Mouse (Mus musculus): ENCODE data around the gene Scaf1. TPM values are rescaled to one million over a fixed set of nuclear protein-coding genes. Genes with fewer than 3 reads are reported as not detected.

The Scaf1 gene
- polyA plus RNA-seq, 1 experiment from 2014 or later = 40.2 TPM

DNA sequence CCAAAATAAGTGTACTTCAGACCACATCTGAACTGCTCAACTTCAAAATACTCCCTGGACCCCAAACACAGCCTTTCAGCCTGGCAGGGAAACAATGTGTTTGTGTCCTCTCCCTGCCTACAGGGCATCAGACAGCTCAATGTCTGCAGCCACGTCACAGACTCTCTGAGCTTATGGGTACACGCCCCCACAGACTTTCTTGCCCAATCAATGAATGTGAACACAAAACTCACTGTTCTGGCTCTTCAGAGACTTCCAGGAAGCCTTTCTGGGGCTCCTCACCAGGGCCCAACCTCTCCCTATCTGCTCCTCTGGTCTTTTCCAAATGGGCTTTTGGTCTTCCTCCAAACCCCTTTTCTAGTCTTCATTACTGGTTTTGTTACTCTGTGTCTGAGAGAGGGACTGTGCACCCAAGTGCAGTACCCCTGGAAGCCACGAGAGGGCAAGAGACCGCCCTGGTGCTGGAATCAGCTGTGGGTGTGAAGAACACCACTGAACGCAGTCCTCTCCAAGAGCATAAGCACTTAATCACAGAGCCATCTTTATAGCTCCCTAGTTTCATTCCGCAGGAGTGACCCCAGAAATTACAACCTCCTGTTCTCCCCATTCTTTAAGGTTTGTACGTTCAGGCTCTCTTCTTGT is 21.7 kb upstream of the Scaf1 start:
- no peak for ATAC-seq (ENCODE audit: insufficient number of reproducible peaks, insufficient read depth, low FRiP score, low TSS enrichment, low read depth)
- 73% methylated on average over 7 of the region's 7 CpGs for WGBS
- peaks cover 99% of the 10 kb centered on the region for H3K36me3 ChIP-seq

DNA sequence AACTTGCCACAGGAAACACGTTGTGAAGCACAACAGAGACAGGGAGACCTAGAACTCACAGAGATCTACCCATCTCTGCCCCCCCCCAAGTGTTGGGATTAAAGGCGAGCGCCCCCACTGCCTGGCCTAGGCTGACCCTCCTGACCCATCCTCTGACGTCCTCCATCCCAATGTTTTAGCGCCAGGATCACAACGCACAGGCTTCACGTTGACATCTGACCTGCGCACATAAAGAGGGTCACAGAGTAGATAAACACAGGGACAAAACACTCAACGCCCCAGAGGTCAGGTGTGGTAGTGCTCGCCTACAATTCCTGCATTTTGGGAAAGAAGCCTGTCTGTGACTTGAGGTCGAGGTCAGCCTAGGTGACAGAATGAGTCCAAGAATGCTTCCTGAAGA is 20.5 kb upstream of the Scaf1 start:
- WGBS = 86% methylated on average over 11 of the region's 11 CpGs
- no peak overlapping the region for H3K9ac ChIP-seq
- H3K4me1 ChIP-seq = no peaks in the 10 kb centered on the region
- H3K4me3 ChIP-seq = no peak overlapping the region
- peaks cover 99% of the 10 kb centered on the region for H3K36me3 ChIP-seq
- no peak for ATAC-seq (ENCODE audit: insufficient number of reproducible peaks, insufficient read depth, low FRiP score, low TSS enrichment, low read depth)
- H3K4me2 ChIP-seq = no peak overlapping the region
- H3K9me3 ChIP-seq = no peaks in the 10 kb centered on the region
- H3K27ac ChIP-seq = no peak overlapping the region
- H3K27me3 ChIP-seq = no peaks in the 10 kb centered on the region

More for the DNA sequence above, 21.7 kb upstream of the Scaf1 start:
- Histone ChIP-seq H3K4me3 (no peak overlapping the region), H3K27me3 (no peaks in the 10 kb centered on the region), H3K4me1 (no peaks in the 10 kb centered on the region), H3K4me2 (no peak overlapping the region), H3K9me3 (no peaks in the 10 kb centered on the region), H3K9ac (no peak overlapping the region), H3K27ac (no peak overlapping the region)

DNA sequence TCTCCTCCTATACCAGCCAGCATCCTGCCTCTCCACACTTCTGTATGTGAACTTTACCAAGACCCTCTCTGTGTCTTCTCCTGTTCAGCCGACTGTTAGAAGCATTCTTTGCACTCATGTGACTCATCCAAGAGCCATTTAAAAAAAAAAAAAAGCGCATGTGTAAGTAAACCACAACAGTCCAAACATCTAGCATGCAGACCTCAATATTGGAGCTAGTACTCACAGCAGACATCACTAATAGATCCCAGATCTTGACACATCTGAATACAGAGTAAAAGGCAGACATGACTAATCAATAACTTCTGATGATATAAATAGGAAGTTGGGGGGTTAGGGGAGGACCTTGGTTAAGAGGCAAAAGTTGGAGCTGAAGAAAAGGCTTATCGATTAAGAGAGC is 19.5 kb upstream of the Scaf1 start:
- H3K4me1 ChIP-seq = no peaks in the 10 kb centered on the region
- no peak overlapping the region for H3K4me3 ChIP-seq
- 75% methylated on average over 3 of the region's 3 CpGs for WGBS
- no peak overlapping the region for H3K4me2 ChIP-seq
- no peaks in the 10 kb centered on the region for H3K9me3 ChIP-seq
- H3K27ac ChIP-seq = no peak overlapping the region
- no peak overlapping the region for H3K9ac ChIP-seq
- peaks cover 99% of the 10 kb centered on the region for H3K36me3 ChIP-seq
- no peaks in the 10 kb centered on the region for H3K27me3 ChIP-seq
- ATAC-seq (ENCODE audit: insufficient number of reproducible peaks, insufficient read depth, low FRiP score, low TSS enrichment, low read depth) = no peak

DNA sequence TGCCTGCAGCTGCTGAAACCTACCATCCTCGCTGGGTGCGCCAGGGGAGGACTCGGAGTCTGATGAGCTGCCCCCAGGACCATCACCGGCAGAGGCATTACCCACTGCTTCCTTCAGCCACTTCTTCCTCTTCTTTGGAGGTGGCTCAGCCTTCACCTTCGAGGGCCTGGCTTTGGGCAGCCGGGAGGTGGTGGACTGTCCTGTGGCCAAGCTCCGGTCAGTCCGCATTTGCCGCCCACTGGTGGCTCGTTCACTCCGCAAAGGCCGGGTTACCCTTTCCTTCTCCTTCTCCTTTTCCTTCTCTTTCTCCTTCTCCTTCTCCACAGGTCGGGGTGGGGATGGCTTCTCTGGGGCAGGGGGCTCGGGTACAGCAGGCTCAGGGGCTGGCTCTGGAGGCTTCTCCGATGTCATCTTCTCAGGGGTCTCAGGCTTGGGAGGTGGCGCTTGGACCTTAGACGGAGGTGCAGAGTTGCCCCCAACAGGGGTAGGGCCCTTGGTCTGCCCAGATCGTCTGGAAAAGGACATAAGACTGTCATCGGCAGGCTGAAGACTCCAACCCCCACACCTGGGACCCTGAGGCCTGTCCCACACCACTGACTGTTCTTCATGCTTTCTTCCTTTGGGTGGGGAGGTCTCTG is 17.7 kb upstream of the Scaf1 start:
- no peak for ATAC-seq (ENCODE audit: insufficient number of reproducible peaks, insufficient read depth, low FRiP score, low TSS enrichment, low read depth)
- H3K9ac ChIP-seq = no peak overlapping the region
- H3K4me2 ChIP-seq = no peak overlapping the region
- no peaks in the 10 kb centered on the region for H3K9me3 ChIP-seq
- H3K27ac ChIP-seq = no peak overlapping the region
- no peak overlapping the region for H3K4me3 ChIP-seq
- H3K27me3 ChIP-seq = no peaks in the 10 kb centered on the region
- 92% methylated on average over 19 of the region's 19 CpGs for WGBS
- peaks cover 99% of the 10 kb centered on the region for H3K36me3 ChIP-seq
- no peaks in the 10 kb centered on the region for H3K4me1 ChIP-seq

DNA sequence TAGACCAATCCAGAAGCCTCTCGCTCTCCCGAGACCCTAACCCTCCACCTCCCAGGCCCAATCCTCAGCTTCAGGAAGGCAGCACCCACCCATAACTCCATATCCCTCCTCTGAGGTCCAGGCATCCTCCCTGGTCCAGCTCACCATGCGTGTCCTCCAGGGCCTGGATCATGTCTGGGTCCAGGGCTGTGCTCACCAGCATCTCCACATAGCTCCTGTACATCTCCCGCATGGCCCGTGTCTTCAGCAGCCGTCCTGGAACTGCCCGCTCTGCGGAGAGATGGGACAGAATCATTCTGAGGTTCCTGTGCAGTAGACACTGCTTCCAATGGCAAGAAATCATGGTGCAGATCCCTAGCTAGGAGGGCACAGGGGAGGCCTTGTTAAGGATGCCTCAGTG is 14.7 kb upstream of the Scaf1 start:
- Histone ChIP-seq H3K4me2 (no peak overlapping the region), H3K27ac (no peak overlapping the region), H3K9me3 (no peaks in the 10 kb centered on the region), H3K27me3 (no peaks in the 10 kb centered on the region), H3K36me3 (peaks cover 94% of the 10 kb centered on the region), H3K4me3 (no peak overlapping the region), H3K4me1 (no peaks in the 10 kb centered on the region; the same call in 1 of the 2 replicates), H3K9ac (no peak overlapping the region)
- WGBS = 96% methylated on average over 8 of the region's 8 CpGs
- ATAC-seq (ENCODE audit: insufficient number of reproducible peaks, insufficient read depth, low FRiP score, low TSS enrichment, low read depth) = no peak

DNA sequence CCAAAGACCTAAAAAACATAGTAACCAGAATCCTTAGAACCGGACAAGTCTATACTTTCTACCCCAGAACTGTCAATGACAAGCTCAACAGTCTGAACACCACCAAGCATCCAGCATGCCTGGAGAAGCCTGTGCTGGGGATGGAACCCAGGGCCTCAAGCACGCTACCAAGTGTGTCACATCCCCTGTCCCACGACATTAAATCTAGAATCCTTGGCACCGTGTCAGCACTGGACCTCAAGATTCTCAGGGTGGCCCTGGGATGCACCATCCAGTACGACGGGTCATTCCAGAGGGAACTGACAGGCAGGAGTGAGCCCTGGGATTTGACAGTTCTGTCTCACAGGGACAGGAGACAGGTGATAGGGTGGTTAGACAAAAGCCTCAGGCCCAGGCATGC is 13.8 kb upstream of the Scaf1 start:
- ATAC-seq (ENCODE audit: insufficient number of reproducible peaks, insufficient read depth, low FRiP score, low TSS enrichment, low read depth) = no peak
- Histone ChIP-seq H3K4me1 (peaks cover under 1% of the 10 kb centered on the region; the same call in 1 of the 2 replicates), H3K9me3 (no peaks in the 10 kb centered on the region), H3K27ac (no peak overlapping the region), H3K27me3 (no peaks in the 10 kb centered on the region), H3K36me3 (peaks cover 85% of the 10 kb centered on the region), H3K4me2 (no peak overlapping the region), H3K9ac (no peak overlapping the region), H3K4me3 (no peak overlapping the region)
- WGBS = 91% methylated on average over 6 of the region's 6 CpGs

DNA sequence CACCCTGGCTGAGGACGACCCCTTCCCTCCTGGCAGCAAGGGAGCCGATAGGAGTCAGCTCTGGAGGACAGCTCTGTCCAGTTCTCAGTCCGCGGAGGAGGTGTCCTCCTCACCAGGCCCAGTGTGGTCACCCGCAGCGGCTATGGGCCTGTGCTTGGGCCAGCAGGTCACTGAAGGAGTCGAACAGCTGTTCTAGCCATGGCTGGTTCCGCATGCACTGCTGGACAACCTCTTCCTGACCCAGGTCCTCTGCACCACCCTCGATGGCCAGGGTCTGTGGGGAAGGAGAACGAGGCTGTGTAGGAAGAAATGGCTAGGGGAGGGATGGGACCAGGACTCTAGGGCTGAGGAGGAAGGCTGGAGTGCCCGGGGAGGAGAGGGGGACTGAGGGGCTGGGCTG is 12.2 kb upstream of the Scaf1 start:
- peaks cover 69% of the 10 kb centered on the region for H3K36me3 ChIP-seq
- H3K4me2 ChIP-seq = no peak overlapping the region
- H3K27me3 ChIP-seq = no peaks in the 10 kb centered on the region
- 93% methylated on average over 11 of the region's 11 CpGs for WGBS
- no peak overlapping the region for H3K9ac ChIP-seq
- ATAC-seq (ENCODE audit: insufficient number of reproducible peaks, insufficient read depth, low FRiP score, low TSS enrichment, low read depth) = no peak
- peak overlapping the region; percentile 2; the same call in 1 of the 2 replicates for H3K4me3 ChIP-seq
- H3K9me3 ChIP-seq = no peaks in the 10 kb centered on the region
- H3K4me1 ChIP-seq = peaks cover 3% of the 10 kb centered on the region; the same call in 1 of the 2 replicates
- no peak overlapping the region for H3K27ac ChIP-seq

DNA sequence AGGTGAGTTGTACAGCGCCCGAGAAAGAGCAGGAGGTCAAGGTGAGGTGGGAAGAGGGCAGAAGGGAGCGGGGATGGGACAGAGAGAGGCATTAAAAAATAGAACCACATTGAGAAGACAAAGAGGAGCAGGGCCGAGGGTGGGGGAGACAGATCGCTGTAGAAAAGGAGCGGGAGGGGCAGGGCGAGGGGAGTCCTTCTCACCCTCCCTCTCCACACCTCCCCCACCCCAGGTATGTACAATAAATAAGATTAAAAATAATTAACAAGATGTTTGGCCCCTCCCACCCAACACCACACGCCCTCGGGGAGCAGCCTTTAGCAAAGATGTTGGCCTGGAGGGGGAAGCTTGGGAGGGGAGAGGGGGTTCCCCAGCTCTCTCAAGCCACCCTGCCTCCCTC is 11.6 kb upstream of the Scaf1 start:
- H3K9me3 ChIP-seq = no peaks in the 10 kb centered on the region
- WGBS = 89% methylated on average over 9 of the region's 9 CpGs
- no peak for ATAC-seq (ENCODE audit: insufficient number of reproducible peaks, insufficient read depth, low FRiP score, low TSS enrichment, low read depth)
- peaks cover 63% of the 10 kb centered on the region for H3K36me3 ChIP-seq
- H3K4me1 ChIP-seq = peaks cover 3% of the 10 kb centered on the region; the same call in 1 of the 2 replicates
- H3K9ac ChIP-seq = no peak overlapping the region
- H3K27me3 ChIP-seq = no peaks in the 10 kb centered on the region
- H3K27ac ChIP-seq = no peak overlapping the region
- H3K4me2 ChIP-seq = no peak overlapping the region
- H3K4me3 ChIP-seq = no peak overlapping the region

DNA sequence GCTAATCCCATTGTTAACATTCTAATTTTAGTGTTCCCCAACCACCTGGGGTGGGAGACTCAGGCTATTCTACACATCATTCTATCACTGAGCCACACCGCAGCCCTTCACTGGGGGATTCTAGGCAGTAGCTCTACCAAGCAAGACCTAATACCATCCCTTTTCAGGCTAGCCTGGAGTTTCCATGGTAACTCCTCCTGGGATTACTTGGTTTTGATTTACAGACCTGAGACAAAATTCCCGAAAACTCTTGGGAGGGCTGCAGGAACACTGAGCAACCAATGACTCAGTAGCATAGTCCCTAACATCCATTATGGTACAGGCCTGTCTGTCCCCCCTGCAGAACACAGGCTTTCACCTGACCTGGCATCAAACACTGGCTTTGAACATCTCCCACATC is 10.1 kb upstream of the Scaf1 start:
- no peaks in the 10 kb centered on the region for H3K27me3 ChIP-seq
- H3K4me3 ChIP-seq = no peak overlapping the region
- H3K36me3 ChIP-seq = peaks cover 48% of the 10 kb centered on the region
- no peak overlapping the region for H3K4me2 ChIP-seq
- no peak overlapping the region for H3K9ac ChIP-seq
- ATAC-seq (ENCODE audit: insufficient number of reproducible peaks, insufficient read depth, low FRiP score, low TSS enrichment, low read depth) = no peak
- no peaks in the 10 kb centered on the region for H3K9me3 ChIP-seq
- WGBS = 71% methylated on average over 2 of the region's 2 CpGs
- peak overlapping the region; percentile 33; the same call in 1 of the 2 replicates for H3K27ac ChIP-seq
- H3K4me1 ChIP-seq = peaks cover 3% of the 10 kb centered on the region; the same call in 1 of the 2 replicates

DNA sequence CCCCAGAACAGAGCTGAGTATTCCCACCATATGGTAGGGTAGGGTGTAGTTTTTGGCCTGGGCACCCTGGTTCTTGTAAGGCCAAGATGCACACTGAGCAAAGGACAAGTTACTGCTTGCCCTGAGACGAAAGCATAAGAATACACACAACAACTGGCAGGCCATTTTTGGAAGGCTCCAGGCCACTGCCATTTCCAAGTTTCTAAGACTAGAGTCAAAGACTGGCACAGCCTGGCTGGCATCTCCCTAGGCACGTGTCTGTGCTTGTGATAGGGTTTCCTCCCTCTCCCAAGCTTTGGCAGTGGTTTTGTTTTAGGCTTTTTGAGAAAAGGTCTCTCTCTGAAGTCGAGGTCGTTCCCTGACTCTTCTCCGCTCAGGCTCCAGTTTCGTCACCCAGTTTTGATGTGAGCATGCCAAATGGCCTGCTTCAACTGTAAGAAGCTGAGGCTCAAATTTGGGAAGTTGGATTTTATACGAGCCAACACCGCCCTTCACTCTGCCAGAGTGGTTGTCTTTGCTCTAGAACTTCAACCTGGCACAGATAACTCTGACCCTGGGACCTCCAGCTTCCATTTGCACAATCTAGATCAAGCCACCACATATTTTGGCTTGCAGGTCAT is 9.5 kb upstream of the Scaf1 start:
- peak overlapping the region; percentile 29; the same call in 1 of the 2 replicates for H3K27ac ChIP-seq
- no peak overlapping the region for H3K9ac ChIP-seq
- no peak overlapping the region for H3K4me2 ChIP-seq
- no peaks in the 10 kb centered on the region for H3K27me3 ChIP-seq
- 74% methylated on average over 8 of the region's 8 CpGs for WGBS
- no peak overlapping the region for H3K4me3 ChIP-seq
- no peak for ATAC-seq (ENCODE audit: insufficient number of reproducible peaks, insufficient read depth, low FRiP score, low TSS enrichment, low read depth)
- no peaks in the 10 kb centered on the region for H3K9me3 ChIP-seq
- H3K4me1 ChIP-seq = peaks cover 3% of the 10 kb centered on the region; the same call in 1 of the 2 replicates
- peaks cover 42% of the 10 kb centered on the region for H3K36me3 ChIP-seq

DNA sequence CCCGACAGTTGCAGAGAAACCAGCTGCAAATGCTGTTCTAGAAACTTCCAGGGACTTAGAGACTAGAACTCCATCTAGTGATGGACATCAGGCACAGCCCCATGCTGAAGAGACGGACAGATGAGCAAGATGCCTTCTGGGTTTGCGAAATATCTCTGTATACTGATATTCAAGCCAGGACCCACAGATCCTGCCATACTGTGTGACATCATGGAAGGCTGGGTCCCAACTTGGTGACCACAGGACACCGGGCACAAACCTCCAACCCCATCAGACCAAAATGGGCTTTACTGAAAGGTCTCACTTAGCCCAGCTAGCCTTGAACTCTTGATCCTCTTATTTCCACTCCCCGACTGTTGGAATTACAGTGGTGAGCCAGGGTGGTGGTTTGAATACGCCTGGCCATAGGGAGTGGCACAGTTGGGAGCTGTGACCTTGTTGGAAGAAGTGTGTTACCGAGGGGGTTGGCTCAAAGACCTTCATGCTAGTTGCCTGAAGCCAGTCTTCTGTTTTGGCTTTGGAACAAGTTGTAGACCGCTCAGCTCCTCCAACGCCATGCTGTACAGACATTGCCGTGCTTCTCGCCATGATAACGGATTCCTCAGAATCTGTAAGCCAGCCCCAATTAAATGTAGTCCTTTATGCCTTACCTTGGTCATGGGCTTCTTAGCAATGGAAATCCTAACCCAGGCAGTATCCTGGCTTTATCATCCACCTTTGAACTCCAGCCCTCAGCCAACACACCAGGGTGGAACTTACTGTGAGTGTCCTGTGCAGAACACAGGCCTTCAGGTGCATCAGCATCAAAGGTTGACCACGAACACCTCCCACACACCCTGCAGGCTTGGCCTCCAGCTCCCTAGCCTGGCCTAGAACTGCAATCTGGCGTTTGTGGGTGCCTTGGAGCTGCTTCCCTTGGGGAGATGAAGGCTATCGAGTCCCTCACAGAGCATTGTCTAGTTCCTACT is 8.4 kb upstream of the Scaf1 start:
- Histone ChIP-seq H3K4me2 (no peak overlapping the region), H3K36me3 (peaks cover 31% of the 10 kb centered on the region), H3K9me3 (no peaks in the 10 kb centered on the region), H3K4me3 (no peak overlapping the region), H3K4me1 (peaks cover 3% of the 10 kb centered on the region; the same call in 1 of the 2 replicates), H3K27ac (no peak overlapping the region), H3K27me3 (no peaks in the 10 kb centered on the region), H3K9ac (0 out of 2 replicates have a peak overlapping the region, but pooled peaks have one; percentile 21)
- no peak for ATAC-seq (ENCODE audit: insufficient number of reproducible peaks, insufficient read depth, low FRiP score, low TSS enrichment, low read depth)
- 83% methylated on average over 15 of the region's 15 CpGs for WGBS
